Mouse (Mus musculus): ENCODE measurements around the gene Poldip3.

Poldip3 gene

DNA sequence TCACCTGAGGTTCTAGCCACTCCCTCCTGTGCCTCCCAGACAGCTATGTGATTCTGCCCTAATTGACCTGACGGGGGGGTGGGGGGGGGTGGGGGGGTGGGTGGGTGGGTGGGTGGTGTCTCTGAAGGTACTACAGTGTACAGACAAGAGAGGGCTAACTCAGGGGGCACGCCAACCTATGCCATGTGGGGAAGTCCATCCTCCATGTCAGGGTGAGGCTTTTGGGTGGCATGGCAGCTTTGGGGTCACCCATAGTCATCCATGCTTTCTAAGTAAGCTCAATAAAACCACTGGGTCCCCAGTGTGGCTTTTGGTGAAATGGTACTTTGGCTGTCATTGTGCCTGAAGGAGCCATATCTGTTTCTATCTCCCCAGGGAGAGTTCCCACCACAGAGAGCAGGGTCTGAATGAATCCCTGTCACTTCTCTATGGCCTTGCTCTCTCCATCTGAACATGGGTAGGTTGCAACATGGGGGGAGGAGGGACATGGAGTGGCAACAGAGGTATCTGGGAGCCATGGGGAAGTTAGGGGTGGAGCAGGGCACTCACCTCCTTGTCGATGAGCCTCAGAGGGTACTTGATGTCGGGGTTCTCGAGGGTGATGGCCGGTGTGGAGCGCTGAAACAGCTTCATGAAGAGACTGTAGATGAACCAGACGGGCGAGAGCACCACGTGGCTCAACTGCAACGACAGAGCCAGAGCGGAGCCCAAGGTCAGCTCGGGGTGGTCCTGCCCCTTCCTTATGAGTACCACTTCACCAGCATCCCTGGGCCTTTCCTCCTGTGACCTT lies 16.5 kb upstream of the Poldip3 start:
- no peak for DNase-seq (ENCODE audit: low read depth in 1 of 2, low spot score in 2 of 2)

DNA sequence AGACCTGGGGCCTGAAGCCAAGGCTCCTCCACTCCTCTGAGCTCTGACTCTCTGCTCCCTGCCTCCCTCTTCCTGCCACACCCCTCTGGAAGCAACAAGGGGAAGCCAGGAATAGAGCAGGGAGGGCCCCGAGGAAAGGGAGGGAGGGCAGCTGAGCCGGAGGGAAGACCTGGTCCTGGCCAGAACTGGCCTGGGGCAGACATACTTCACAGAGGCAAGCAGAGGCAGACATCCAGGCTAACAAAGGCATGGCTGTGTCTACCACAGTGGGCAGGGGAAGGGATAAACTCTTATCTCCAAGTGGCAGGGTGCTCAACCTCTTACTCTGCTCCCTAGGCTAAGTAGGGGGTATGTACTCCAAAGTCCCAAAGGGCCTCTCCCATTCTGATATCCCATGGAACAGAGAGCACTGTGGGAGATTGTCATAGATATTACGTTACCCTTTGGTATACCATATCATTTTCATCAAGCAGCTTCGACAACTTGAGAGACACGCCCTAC lies 15.8 kb upstream of the Poldip3 start:
- no peak for DNase-seq (ENCODE audit: low read depth in 1 of 2, low spot score in 2 of 2)

DNA sequence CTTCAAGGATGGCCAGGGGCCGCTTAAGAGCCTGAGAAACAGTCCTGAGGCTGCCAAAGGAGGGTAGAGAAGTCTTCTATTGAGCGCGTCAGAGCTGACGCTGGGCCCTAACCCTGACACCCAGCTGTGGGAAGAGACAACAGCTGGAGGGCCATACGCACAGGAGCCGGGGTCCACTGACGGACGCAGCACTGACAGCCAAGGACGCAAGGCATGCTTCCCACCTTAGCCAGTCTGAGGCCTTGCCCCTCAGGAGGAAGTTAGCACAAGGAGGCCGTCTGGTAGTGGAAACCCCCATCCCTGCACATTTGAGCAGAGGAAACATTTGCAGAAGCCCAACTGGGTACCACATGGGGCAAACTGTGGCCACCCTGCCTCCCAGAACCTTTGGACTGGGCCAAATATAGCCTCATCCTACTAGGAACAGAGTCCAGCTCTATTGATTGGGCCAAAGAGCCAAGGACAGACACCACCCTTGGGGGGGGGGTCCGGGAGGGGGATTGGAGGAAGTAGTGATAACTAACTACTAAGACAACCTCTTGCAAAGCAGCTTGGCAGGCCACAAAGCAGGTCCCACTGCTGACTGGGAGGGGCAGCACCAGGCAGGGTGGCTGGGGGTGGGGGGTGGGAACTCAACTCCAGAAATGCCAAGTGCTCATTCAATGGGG lies 13.8 kb upstream of the Poldip3 start:
- DNase-seq (ENCODE audit: low read depth in 1 of 2, low spot score in 2 of 2) = no peak

DNA sequence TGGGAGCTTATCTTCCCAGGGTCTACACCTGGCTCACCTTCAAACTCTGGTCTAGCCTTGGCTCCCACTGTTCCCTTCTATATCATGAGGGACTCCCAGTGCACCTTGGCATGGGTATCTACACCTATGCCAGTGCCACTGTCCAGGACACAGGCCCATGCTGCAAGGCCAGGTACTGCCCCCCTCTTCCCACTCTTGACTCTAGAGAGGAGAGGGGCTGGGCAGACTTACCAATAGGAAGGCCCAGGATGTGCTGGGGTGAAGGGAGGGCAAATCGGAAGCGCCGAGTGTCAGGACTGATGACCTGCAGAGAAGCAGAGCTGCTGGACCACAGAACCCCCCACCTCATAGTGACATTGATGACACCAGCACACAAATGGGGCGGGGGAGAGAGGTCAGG lies 12.8 kb upstream of the Poldip3 start:
- DNase-seq (ENCODE audit: low read depth in 1 of 2, low spot score in 2 of 2) = no peak

DNA sequence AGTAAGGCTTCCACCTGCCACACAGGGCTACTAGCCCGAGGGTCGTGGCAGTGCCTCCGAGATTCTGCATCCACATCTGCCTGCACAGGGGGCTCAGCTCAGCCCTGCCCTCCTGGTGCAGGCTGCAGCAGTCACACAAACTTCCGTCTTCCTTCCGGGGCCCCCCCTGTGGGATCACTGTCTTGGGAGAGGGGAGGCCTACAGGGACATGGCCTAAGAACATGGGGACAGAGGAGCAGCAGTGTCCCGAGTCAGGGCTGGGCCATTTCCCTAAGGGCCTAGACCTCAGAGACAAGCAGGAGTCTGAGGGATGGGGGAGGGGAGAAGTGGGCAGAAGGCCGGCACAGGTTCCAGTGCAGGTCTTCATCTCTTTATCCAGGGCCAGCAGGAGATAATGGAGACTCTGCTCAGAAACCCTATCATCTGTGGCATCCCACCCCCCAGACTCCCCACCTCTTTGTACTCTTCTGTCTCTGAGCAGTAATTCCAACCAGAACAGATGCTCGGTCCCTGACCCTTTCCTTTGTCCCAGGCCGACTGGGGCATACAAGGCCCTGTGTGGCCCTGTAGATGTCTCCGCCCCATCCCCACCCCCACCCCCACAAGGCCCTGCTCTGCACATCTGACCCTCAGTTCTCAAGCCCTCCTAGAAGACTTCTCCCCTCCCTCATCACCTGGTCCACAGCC lies 12.0 kb upstream of the Poldip3 start:
- DNase-seq (ENCODE audit: low read depth in 1 of 2, low spot score in 2 of 2) = no peak

DNA sequence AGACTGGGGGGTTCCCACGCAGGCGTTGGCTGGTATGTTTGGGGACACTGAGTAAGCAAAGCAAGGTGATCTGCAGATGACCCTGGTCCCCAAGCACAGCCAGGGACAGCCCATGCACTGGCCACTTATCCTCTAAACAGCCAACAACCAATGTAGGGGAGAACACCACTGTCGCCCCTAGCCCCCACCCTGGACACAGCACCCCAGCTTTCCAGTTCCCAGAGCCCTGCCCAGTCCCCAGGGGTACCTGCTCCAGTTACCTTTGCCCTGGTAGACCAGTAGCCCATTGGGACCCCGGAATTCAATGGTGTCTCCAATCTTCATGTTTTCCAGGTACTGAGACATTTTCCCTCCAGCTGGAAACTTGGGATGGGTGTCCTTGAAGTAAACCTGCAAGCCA lies 11.4 kb upstream of the Poldip3 start:
- DNase-seq (ENCODE audit: low read depth in 1 of 2, low spot score in 2 of 2) = no peak

DNA sequence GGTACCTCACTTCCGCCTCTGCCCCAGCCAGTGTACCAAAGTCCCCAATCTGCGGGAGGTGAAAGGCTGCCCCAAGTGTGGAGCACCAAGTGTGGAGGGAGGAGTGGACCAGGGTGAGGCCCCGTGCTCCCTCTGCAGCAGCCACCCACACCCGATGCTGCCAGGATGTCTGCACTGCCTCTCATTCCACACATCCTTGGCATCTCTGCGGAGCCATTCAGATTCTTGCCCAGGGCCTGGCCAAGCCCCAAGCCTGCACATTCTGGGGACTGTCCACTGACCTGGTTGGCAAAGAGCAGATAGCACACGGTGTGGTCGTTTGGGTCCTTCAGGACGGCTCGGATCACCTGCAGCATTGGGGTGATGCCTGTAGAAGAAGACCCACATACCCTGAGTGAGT lies 10.6 kb upstream of the Poldip3 start:
- DNase-seq (ENCODE audit: low read depth in 1 of 2, low spot score in 2 of 2) = no peak

DNA sequence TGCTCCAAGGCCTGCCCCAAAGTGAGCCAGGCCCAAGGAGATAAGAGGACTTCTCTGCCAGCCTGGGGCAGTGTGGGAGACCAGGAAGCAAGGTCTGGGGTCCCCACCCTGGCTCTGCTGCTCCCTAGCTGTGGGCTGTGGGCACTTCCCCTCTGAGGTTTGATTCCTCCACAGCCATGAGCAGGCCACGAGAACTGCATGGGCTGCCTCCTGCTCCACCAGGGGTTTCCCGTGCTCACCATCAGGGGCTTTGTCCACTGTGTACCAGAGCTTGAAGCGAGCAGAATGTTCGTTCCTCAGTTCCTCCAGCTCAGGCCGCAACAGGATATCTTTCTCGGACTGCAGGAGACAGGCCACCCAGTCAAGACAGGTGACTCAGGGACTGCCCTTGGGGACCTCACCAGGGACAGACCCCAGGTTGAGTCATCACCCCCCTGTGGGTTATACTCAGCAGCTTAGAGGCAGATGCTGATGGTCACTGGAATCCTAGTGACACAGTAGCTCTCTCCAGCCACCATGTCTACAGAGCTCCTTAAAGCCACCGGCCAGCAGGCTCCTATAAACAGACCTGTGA lies 9.5 kb upstream of the Poldip3 start:
- no peak for DNase-seq (ENCODE audit: low read depth in 1 of 2, low spot score in 2 of 2)

DNA sequence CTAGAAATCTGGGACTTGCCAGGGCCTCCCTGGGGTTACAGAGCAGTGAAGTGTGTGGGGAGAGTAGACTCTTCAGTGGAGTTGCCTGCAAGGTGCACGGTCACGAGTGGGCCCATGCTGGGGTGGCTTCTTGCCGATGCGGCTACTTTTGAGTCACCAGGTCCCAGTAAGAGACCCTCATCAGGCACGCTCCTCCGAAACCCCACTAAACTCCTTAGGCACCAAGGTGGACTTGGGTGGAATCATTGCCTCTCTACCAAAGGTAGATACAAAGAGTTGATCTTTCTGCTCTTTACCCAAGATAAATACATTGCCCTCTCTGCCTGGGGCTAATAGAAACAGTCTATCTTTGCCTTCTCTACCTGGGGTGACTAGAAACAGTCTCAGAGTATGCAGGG lies 8.5 kb upstream of the Poldip3 start:
- DNase-seq (ENCODE audit: low read depth in 1 of 2, low spot score in 2 of 2) = no peak

DNA sequence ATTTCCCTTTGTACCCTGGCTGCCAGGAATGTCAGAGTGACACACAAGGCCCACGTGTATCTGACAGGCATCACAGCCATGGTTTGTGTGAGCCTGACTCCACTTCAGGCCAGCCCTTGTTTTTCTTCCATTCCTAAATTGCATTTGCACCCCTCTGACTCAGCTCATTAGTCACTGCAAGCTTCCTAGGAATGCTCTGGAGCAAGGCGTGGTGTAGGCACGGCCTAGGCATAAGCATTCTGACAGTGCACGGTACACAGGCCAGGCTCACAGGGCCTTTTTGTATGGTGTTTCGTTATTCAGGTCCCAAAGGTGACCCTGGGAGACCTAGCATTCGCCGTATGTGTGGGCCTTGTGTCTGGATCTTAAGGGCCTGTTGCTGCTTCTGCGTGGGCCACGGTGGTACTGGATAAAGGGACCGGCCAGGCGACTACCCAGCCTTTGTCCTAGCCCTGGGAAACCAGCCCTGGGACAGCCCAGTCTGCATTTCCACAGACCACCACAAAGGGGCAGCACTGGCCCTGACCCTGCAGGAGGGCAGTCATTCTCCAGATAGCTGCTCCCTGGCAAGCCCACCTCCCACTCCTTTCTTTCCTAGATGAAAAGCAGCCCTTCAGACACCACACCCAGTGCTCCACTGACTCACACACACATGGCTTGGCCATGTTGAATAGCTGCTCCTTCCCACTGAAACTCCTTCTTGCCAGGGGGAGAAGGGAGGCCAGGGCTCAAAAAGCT lies 7.9 kb upstream of the Poldip3 start:
- peak in 1 of 2 experiments; percentile 54 for DNase-seq (ENCODE audit: low read depth in 1 of 2, low spot score in 2 of 2)

DNA sequence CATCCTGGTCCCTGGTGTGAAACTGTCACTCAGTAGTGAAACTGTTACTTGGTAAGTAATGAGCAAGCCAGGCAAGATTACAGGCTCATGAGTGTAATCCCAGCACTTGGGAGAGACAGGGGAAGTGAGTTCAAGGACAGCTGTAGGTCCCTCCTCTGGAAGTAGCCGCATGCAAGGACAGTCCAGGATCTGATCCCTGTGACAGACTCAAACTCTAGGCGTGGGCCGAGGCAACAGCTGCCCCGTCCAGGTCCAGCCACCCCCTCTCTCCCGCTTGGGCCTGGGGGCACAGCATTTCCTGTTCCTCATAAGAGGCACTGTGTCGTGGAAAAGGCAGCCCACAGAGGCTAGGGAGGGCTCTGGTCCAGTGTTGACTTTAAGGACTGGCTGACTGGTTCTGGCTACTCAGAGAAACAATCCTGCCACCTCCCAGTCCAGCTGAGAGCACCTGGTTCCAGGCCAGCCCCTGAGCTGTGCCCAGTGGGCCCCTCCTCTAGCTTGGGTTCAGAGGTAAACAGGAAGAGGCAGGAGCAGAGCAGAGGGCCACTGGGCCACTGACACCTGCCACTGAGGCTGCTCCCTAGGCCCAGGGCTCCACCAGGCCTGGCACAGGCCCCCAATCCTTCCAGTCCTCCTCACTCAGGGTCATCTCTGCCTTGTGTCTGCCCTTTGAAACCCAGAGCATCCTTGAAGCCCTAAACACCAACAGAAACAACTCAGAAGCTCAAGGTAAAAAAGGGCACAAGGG lies 6.7 kb upstream of the Poldip3 start:
- DNase-seq (ENCODE audit: low read depth in 1 of 2, low spot score in 2 of 2) = no peak

DNA sequence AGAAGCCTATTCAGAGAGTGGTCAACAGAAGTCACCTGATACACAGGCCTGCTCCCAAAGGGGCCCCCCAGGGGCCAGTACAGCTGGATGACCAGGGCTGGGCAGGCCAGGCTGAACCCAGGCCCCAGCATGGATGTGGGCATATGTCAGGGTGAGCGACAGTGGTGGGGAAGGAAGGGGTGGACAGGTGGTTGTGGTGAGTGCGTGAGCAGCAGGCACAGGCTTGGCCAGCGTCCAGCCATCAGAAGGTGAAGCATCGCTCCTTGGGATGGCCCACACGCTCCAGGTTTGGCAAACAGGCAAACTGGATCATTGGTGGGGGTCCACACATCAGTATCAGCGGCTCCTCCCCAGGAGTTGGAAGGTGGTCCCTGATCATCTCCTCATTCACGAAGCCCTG lies 5.1 kb upstream of the Poldip3 start:
- DNase-seq (ENCODE audit: low read depth in 1 of 2, low spot score in 2 of 2) = no peak

DNA sequence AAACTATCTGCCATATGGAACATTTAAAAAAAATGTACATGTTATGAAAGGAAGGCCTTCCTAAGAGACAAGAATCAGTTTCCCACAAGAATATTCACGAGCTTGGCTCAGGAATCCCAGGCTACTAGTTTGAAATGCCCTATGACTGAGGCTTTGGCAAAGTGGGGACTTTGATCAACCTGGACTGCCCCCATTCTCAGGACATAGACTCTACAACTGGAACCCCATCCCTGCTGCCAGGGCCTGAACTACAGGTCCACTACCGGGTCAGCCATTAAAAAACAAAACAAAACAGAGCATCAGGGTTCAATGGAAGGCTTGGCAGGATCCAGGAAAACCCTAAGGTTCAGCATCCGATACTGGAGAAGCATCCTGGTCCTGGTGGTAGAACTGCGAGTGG lies 1.5 kb upstream of the Poldip3 start:
- DNase-seq (ENCODE audit: low read depth in 1 of 2, low spot score in 2 of 2) = no peak

DNA sequence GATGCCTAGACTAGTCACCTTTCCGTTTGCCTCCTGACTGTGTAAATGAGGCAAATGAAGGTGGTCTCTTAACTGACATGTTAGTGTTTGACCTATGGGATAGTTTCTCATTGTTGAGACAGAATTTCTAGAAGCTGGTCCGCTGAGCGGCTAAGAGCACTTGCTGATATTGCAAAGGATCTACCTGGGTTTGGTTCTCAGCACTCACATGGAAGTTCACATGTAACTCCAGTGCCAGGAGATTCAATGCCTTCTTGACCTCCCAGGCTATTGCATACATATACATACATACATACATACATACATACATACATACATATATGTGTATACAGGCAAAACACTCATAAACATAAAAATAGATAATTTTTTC lies 874 bp upstream of the Poldip3 start:
- DNase-seq (ENCODE audit: low read depth in 1 of 2, low spot score in 2 of 2) = no peak

DNA sequence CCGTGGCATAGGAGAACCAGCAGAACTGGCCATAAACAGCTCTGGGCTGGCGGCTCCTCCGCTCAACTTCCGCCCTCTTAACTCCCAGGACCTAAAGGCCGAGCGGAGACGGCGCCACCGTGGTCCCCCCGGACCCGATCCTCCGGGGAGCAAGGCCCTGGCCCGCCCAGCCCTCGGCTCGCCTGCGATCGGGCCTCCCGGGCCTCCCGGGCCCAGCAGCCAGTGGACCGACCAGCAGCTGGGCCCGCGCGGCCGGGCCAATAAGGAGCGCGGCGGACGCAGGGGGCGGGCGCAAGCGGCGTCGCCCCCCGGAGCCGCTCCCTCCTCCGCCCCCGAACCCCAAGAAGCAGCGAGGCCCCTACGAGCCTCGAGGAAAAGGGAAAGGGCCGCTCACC lies 386 bp downstream of the Poldip3 start:
- no peak for DNase-seq (ENCODE audit: low read depth in 1 of 2, low spot score in 2 of 2)

DNA sequence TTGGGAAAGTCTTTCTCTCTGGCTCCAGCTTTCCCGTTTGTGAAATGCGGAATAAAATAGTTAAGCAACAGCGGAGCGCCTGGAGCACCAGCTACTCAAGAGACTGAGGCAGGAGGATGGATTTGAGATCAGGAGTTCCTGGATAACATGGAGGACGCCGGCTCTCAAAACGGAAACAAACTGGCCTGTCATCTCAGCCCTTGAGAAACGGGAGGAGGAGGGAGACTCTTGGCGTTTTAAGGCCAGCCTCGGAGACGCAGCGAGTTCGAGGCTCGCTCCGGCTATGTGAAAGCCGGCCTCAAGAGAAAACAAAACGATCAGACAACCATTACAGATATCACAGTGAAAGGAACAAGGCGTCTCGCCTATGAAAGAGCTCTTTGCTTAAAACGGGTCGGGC lies 789 bp downstream of the Poldip3 start:
- DNase-seq (ENCODE audit: low read depth in 1 of 2, low spot score in 2 of 2) = no peak

DNA sequence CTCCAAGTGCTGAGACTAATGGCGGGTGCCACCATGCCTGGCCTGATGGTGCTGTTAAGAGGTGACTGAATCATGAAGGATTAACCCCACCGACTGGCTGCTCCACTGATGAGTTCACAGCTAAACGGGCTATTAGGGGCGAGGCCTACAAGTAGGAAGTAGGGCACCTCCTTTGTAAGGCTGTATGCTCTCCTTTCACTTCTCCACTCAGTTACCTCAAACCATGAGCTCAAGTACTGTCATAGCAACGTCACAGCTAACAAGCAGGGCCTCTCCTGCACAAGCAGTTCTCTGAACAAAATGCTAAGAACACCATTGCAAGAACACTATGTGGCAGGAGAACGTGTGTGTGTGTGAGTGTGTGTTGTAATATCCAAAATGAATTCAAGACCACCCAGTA lies 3.6 kb downstream of the Poldip3 start:
- peak in 1 of 2 experiments; percentile 30 for DNase-seq (ENCODE audit: low read depth in 1 of 2, low spot score in 2 of 2)

DNA sequence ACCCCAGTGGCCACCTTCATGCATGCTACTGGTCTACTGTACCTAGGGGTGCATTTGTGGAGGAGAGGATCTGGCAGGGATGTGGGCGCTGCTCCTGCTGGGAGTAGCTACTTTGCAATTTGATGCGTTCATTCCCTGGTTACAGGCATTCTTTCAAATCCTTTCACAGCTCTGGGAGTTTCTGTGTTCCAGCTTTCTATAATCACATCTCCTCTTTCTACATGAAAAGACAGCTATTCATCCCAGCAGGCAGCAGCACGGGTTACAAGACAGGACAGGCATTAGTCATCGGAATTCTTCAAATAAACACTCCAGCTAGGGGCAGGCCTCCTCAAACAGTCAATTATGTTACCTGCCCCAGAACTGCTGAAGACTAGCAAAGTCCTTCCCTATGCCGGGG lies 6.3 kb downstream of the Poldip3 start:
- no peak for DNase-seq (ENCODE audit: low read depth in 1 of 2, low spot score in 2 of 2)

DNA sequence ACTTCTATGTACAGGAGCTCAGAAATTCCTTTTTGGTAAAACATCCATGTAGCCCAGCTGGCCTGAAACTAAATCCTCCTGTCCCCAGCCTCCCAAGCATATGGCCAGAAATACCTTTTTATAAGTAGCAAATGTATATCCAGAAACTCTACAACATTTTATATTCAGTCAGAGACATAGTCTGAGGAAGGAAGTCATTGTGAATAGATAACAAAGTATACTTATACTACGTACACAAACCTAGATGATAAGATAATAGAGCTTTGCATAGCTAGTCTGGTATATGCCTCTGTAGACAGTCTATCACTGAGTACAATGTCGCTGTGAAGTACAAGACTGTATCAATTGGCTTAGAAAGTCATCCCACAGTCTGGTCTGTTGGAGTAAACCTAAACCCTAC lies 13.5 kb downstream of the Poldip3 start:
- DNase-seq (ENCODE audit: low read depth in 1 of 2, low spot score in 2 of 2) = no peak

DNA sequence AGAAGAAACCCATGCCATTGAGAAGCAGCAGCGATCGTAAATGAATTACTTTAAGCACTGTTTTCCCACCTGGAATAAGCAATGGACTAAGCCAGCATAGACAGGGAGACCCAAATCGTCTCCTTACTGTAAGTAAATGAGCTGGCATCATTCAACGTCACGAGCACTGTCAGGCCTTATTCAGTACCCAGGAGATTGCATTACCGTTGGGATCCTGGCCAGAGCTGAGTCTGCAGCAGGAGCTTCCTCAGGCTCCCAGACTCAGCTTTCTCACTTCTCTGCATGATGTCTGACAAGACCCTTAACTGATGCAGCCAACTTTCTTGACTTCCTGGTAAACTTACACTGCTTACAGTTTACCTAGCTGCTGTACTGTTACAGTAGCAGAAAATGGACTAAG lies 14.5 kb downstream of the Poldip3 start:
- DNase-seq (ENCODE audit: low read depth in 1 of 2, low spot score in 2 of 2) = no peak

All from monocyte, adult 2 months (primary cell).